Comparison of ENCODE assay signal across 8 mouse cellular contexts in genomic region chr13:52928392-52928791, GRCm38 (mm10). TPM values are rescaled to one million over a fixed set of nuclear protein-coding genes. Genes with fewer than 3 reads are reported as not detected.
DNase-seq lines count a peak whose midpoint lies in the region; ATAC-seq and TF ChIP-seq lines count a peak whose summit lies in the region.

No protein-coding gene starts in this region.

- peaks cover 22% of the 10 kb centered on the region for H3K4me1 ChIP-seq in kidney, embryonic 16.5 days (ENCODE audit: insufficient read depth, low read length)
- H3K4me1 ChIP-seq in bone marrow, adult 2 months (ENCODE audit: control insufficient read depth, insufficient read depth, low read length): peaks cover 2% of the 10 kb centered on the region
- H3K4me1 ChIP-seq in forebrain, embryonic 15.5 days: peaks cover 27% of the 10 kb centered on the region
- peaks cover 10% of the 10 kb centered on the region; the same call in 1 of the 2 replicates for H3K4me1 ChIP-seq in liver, postnatal 0 days (ENCODE audit: insufficient read depth)

- no peak overlapping the region for H3K27ac ChIP-seq in kidney, embryonic 16.5 days (ENCODE audit: low read length)
- no peak overlapping the region for H3K27ac ChIP-seq in bone marrow, adult 2 months (ENCODE audit: control insufficient read depth, insufficient read depth, low read depth, low read length, poor library complexity)
- H3K27ac ChIP-seq in forebrain, embryonic 15.5 days (replicated peaks): no peak overlapping the region
- H3K27ac ChIP-seq in liver, postnatal 0 days (ENCODE audit: low read depth): no peak overlapping the region

- TF ChIP-seq EP300 in liver, postnatal 0 days (IDR thresholded peaks at IDR 0.05; ENCODE audit: low read depth): no peak

- peak overlapping the region; percentile 85 for H3K4me3 ChIP-seq in kidney, embryonic 16.5 days (ENCODE audit: low read length)
- peak overlapping the region; percentile 86 for H3K4me3 ChIP-seq in bone marrow, adult 2 months (replicated peaks; ENCODE audit: control insufficient read depth, low read depth, low read length)
- peak overlapping the region; percentile 94 for H3K4me3 ChIP-seq in forebrain, embryonic 15.5 days
- H3K4me3 ChIP-seq in liver, postnatal 0 days (ENCODE audit: low read depth, low read length): peak overlapping the region; percentile 77

- H3K9ac ChIP-seq in kidney, embryonic 16.5 days (replicated peaks; ENCODE audit: low read length): peak overlapping the region; percentile 90
- H3K9ac ChIP-seq in forebrain, embryonic 15.5 days (replicated peaks): peak overlapping the region; percentile 86
- H3K9ac ChIP-seq in liver, postnatal 0 days (replicated peaks): peak overlapping the region; percentile 86; the same call in 1 of the 2 replicates

- peaks cover 6% of the 10 kb centered on the region; the same call in 1 of the 2 replicates for H3K9me3 ChIP-seq in kidney, embryonic 16.5 days (ENCODE audit: low read length)
- H3K9me3 ChIP-seq in forebrain, embryonic 15.5 days: no peaks in the 10 kb centered on the region
- no peaks in the 10 kb centered on the region for H3K9me3 ChIP-seq in liver, postnatal 0 days (ENCODE audit: low read length)

- ATAC-seq in kidney, embryonic 16.5 days (ENCODE audit: low FRiP score, low TSS enrichment): no peak
- ATAC-seq in forebrain, embryonic 15.5 days (replicated peaks): no peak
- no peak for ATAC-seq in liver, postnatal 0 days

- no peaks in the 10 kb centered on the region for H3K27me3 ChIP-seq in kidney, embryonic 16.5 days (ENCODE audit: insufficient read depth, low read length)
- no peaks in the 10 kb centered on the region for H3K27me3 ChIP-seq in forebrain, embryonic 15.5 days
- no peaks in the 10 kb centered on the region for H3K27me3 ChIP-seq in liver, postnatal 0 days (ENCODE audit: insufficient read depth, low read length)

- peak overlapping the region; percentile 61 for H3K4me2 ChIP-seq in kidney, embryonic 16.5 days (replicated peaks; ENCODE audit: low read depth, low read length)
- H3K4me2 ChIP-seq in forebrain, embryonic 15.5 days (replicated peaks): peak overlapping the region; percentile 51
- H3K4me2 ChIP-seq in liver, postnatal 0 days (ENCODE audit: low read depth, low read length): peak overlapping the region; percentile 77

- no peak for DNase-seq in kidney, postnatal 14 days
- DNase-seq in liver, postnatal 0 days: no peak
- DNase-seq in adrenal gland, adult 2 months: no peak
- no peak for DNase-seq in cerebellum, adult 8-10 months
- DNase-seq in gastrocnemius, postnatal 10 days: no peak

- TF ChIP-seq CTCF in bone marrow, adult 2 months (IDR thresholded peaks at IDR 0.05; ENCODE audit: control insufficient read depth, insufficient read depth, low read length): no peak
- TF ChIP-seq CTCF in liver, postnatal 0 days (IDR thresholded peaks at IDR 0.05; ENCODE audit: low read depth): no peak

- 61% methylated on average over 9 of the region's 9 CpGs for WGBS in kidney, embryonic 16.5 days
- WGBS in bone marrow, adult 2 months: 51% methylated on average over 9 of the region's 9 CpGs
- 71% methylated on average over 9 of the region's 9 CpGs for WGBS in forebrain, embryonic 15.5 days
- WGBS in liver, postnatal 0 days (ENCODE audit: insufficient replicate concordance): 62% methylated on average over 9 of the region's 9 CpGs

- TF ChIP-seq POLR2A in bone marrow, adult 2 months (IDR thresholded peaks at IDR 0.05; ENCODE audit: borderline replicate concordance, control insufficient read depth, low read depth, low read length): no peak

- H3K36me3 ChIP-seq in kidney, embryonic 16.5 days (ENCODE audit: insufficient read depth, low read length): no peaks in the 10 kb centered on the region
- no peaks in the 10 kb centered on the region for H3K36me3 ChIP-seq in forebrain, embryonic 15.5 days
- H3K36me3 ChIP-seq in liver, postnatal 0 days (replicated peaks; ENCODE audit: insufficient read depth, low read length): no peaks in the 10 kb centered on the region

RNA-seq across cellular contexts. Expression of gene Auh, which starts 1.1 kb away (rescaled TPM):
- polyA plus RNA-seq in kidney, embryonic 16.5 days (2015; fragmentation: Nextera tagmentation; extraction: Ambion mirVana): 64.1 and 68.0 TPM in 2 replicates
- polyA plus RNA-seq in bone marrow, adult 2 months (2011; ENCODE audit: insufficient read depth, insufficient read length, low replicate concordance, missing spikeins): 23.3 and 30.1 TPM in 2 replicates
- 62.8 and 63.4 TPM in 2 replicates for polyA plus RNA-seq in forebrain, embryonic 15.5 days (2015; fragmentation: Nextera tagmentation; extraction: Ambion mirVana)
- polyA plus RNA-seq in liver, postnatal 0 days (2015; fragmentation: Nextera tagmentation; extraction: Ambion mirVana): 33.2 and 37.4 TPM in 2 replicates
- 100 to 1,000 TPM; 119 to 135 TPM for total RNA-seq in adrenal gland, adult 2 months (2021)
- polyA plus RNA-seq in adrenal gland, adult 2 months (2012; rRNA removed): 28.9 and 36.9 TPM in 2 replicates
- 10 to 100 TPM; 47.7 to 50.8 TPM for total RNA-seq in gastrocnemius, postnatal 10 days (2021)

RNA-seq across cellular contexts. Expression of gene Nfil3, which starts 52.5 kb away (rescaled TPM):
- polyA plus RNA-seq in kidney, embryonic 16.5 days (2015; fragmentation: Nextera tagmentation; extraction: Ambion mirVana): 21.4 and 22.9 TPM in 2 replicates
- polyA plus RNA-seq in bone marrow, adult 2 months (2011; ENCODE audit: insufficient read depth, insufficient read length, low replicate concordance, missing spikeins): 2.1 and 6.2 TPM in 2 replicates
- polyA plus RNA-seq in forebrain, embryonic 15.5 days (2015; fragmentation: Nextera tagmentation; extraction: Ambion mirVana): 55.6 and 56.4 TPM in 2 replicates
- polyA plus RNA-seq in liver, postnatal 0 days (2015; fragmentation: Nextera tagmentation; extraction: Ambion mirVana): 9.3 and 10.9 TPM in 2 replicates
- total RNA-seq in adrenal gland, adult 2 months (2021): 10 to 100 TPM; 19.6 to 85.0 TPM
- polyA plus RNA-seq in adrenal gland, adult 2 months (2012; rRNA removed): 7.6 TPM in 2 replicates
- 10 to 100 TPM; 14.8 to 18.4 TPM for total RNA-seq in gastrocnemius, postnatal 10 days (2021)
